Mouse (Mus musculus) liver, postnatal 0 days (tissue): ENCODE measurements around the gene Bbx.

ENCODE experiments used
- CTCF ChIP-seq: sonication (generic); IDR thresholded peaks from 2 replicates; pipeline ENCODE4 v1.5.1; 2016; ENCODE audit warnings: antibody characterized with exemption, low read depth
- EP300 ChIP-seq: IDR thresholded peaks from 2 replicates; pipeline ENCODE4 v1.6.1; 2016; ENCODE audit warnings: antibody characterized with exemption, low read depth, mild to moderate bottlenecking

DNA sequence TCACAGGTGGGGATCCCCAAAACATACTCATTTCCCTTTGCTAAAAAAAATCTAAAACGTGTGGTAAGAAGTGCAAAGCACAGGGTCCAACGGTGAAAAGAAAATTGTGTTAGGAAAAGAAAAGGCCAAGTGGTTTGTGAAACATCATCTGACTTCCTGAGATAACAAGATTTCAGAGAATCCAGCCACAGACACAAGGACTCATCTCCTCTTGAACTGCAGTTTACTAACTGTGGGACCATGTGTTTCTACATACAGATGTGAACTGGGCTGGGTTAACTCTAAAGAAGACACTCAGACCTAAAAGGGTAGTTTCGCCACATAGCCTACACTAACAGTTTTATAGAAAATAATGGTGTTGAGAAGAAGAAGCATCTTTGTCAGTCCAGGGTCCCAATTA, 227.2 kb downstream of the Bbx start:
- TF ChIP-seq EP300 (no peak), CTCF (no peak)
